In genomic region chr5:99251379-99252202, GRCm38 (mm10) we compare ENCODE assay signal across 8 mouse cellular contexts.
DNase-seq lines count a peak whose midpoint lies in the region; ATAC-seq and TF ChIP-seq lines count a peak whose summit lies in the region.

No protein-coding gene starts in this region.

- no peak for TF ChIP-seq EP300 in stomach, postnatal 0 days (optimal IDR thresholded peaks at IDR 0.05)

- H3K9ac ChIP-seq in heart, embryonic 13.5 days, result peak overlapping the region; percentile 93
- peak overlapping the region; percentile 94 for H3K9ac ChIP-seq in stomach, postnatal 0 days (ENCODE audit: low read length)

- intact Hi-C loops in left cerebral cortex, postnatal 14 days (cut with DNase I), result loop anchor here (5.0 kb wide), 3 partner anchors 111 to 641 kb away; no protein-coding TSS in a partner anchor

- H3K9me3 ChIP-seq in heart, embryonic 13.5 days, result no peaks in the 10 kb centered on the region
- no peaks in the 10 kb centered on the region for H3K9me3 ChIP-seq in midbrain, embryonic 10.5 days (replicated peaks)
- H3K9me3 ChIP-seq in stomach, postnatal 0 days (ENCODE audit: control insufficient read depth, low read length), result no peaks in the 10 kb centered on the region

- ATAC-seq in heart, embryonic 13.5 days (ENCODE audit: extremely low read depth, insufficient number of reproducible peaks, low FRiP score, low TSS enrichment), result peak; percentile 24; the same call in 1 of the 2 replicates
- ATAC-seq in stomach, postnatal 0 days (ENCODE audit: low FRiP score, low TSS enrichment), result no peak; the same call in 1 of the 2 replicates

- H3K27me3 ChIP-seq in heart, embryonic 13.5 days (replicated peaks), result no peaks in the 10 kb centered on the region
- peaks cover 70% of the 10 kb centered on the region for H3K27me3 ChIP-seq in midbrain, embryonic 10.5 days (ENCODE audit: low read depth, poor library complexity, severe bottlenecking)
- no peaks in the 10 kb centered on the region for H3K27me3 ChIP-seq in stomach, postnatal 0 days (ENCODE audit: control insufficient read depth, insufficient read depth, low read length)

- TF ChIP-seq CTCF in stomach, postnatal 0 days (IDR thresholded peaks at IDR 0.05; ENCODE audit: low read depth), result no peak

- WGBS in heart, embryonic 13.5 days, result 2% methylated on average over 34 of the region's 34 CpGs
- WGBS in midbrain, embryonic 10.5 days, result 9% methylated on average over 34 of the region's 34 CpGs
- WGBS in stomach, postnatal 0 days, result 4% methylated on average over 34 of the region's 34 CpGs

- no peaks in the 10 kb centered on the region for H3K36me3 ChIP-seq in heart, embryonic 13.5 days
- no peaks in the 10 kb centered on the region for H3K36me3 ChIP-seq in midbrain, embryonic 10.5 days
- no peaks in the 10 kb centered on the region for H3K36me3 ChIP-seq in stomach, postnatal 0 days (ENCODE audit: control insufficient read depth, insufficient read depth, low read length)

- peak overlapping the region; percentile 90 for H3K27ac ChIP-seq in heart, embryonic 13.5 days (replicated peaks)
- H3K27ac ChIP-seq in midbrain, embryonic 10.5 days (replicated peaks), result peak overlapping the region; percentile 84
- H3K27ac ChIP-seq in stomach, postnatal 0 days (replicated peaks), result peak overlapping the region; percentile 95

- H3K4me1 ChIP-seq in heart, embryonic 13.5 days, result peaks cover 50% of the 10 kb centered on the region
- peaks cover 51% of the 10 kb centered on the region for H3K4me1 ChIP-seq in midbrain, embryonic 10.5 days
- H3K4me1 ChIP-seq in stomach, postnatal 0 days (replicated peaks; ENCODE audit: control insufficient read depth, insufficient read depth), result no peaks in the 10 kb centered on the region

- DNase-seq in adrenal gland, adult (ENCODE audit: inconsistent age in 2 of 2, low spot score in 1 of 2), result peak; percentile 47 to 77
- DNase-seq in adrenal gland, postnatal 14 days, result no peak
- DNase-seq in thymus, postnatal 14 days, result peak; percentile 14
- no peak for DNase-seq in thymus, adult 18-20 months
- DNase-seq in left cerebral cortex, postnatal 14 days (ENCODE audit: low spot score in 2 of 2), result peak; percentile 62 to 79
- peak; percentile 46 for DNase-seq in midbrain, embryonic 10.5 days (ENCODE audit: low spot score)
- peak; percentile 34 for DNase-seq in stomach, postnatal 0 days (ENCODE audit: low spot score)

- peak overlapping the region; percentile 82 for H3K4me2 ChIP-seq in heart, embryonic 13.5 days
- peak overlapping the region; percentile 83 for H3K4me2 ChIP-seq in stomach, postnatal 0 days (replicated peaks; ENCODE audit: low read depth)

- H3K4me3 ChIP-seq in heart, embryonic 13.5 days, result peak overlapping the region; percentile 89
- peak overlapping the region; percentile 82 for H3K4me3 ChIP-seq in midbrain, embryonic 10.5 days
- H3K4me3 ChIP-seq in stomach, postnatal 0 days (ENCODE audit: low read depth, low read length), result peak overlapping the region; percentile 85

Comparison
In these comparisons a context has a peak if more than half of its experiments do, and no peak if none do; other contexts are left out.
1. DNase-seq: peak in adrenal gland, adult (2 of 2), thymus, postnatal 14 days (single experiment), left cerebral cortex, postnatal 14 days (2 of 2), midbrain, embryonic 10.5 days (single experiment) and stomach, postnatal 0 days (single experiment); none in adrenal gland, postnatal 14 days (single experiment) and thymus, adult 18-20 months (0 of 2).
2. Peak in every context shown above with its lines, with median percentiles within 50 percentile points of each other: H3K27ac ChIP-seq and H3K4me3 ChIP-seq.